Mouse (Mus musculus) CH12F3 (cell line): ENCODE measurements around the gene Ahcyl1.

Experiments
- in situ Hi-C: fragments of 300-500 bp; cut with MboI; formaldehyde crosslinking; loops from 2 replicates; pipeline ENCODE4 v1.14.3; 2020; ENCODE audit warnings: low sequenced_read_pairs

The Ahcyl1 gene

DNA sequence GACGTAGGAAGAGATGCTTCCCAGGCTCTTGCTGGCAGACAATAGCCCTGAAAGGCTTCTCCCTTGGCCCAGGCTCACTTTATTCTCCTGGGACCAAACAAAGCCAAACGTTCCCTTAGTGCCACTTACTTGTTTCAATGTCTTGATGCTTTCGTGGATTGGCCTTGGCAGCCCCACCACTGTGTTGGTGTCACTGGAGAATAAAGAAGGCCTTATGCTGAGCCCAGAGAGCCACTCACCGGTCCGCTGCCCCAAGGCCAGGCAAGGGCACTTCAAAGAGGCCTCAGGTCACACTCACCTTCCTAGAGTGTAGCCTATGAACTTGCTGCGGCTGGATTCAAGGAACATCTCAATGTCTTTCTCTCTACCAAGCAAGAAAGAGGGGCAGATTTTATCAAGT is 76.4 kb downstream of the Ahcyl1 start:
- in situ Hi-C loops: no loop called here

DNA sequence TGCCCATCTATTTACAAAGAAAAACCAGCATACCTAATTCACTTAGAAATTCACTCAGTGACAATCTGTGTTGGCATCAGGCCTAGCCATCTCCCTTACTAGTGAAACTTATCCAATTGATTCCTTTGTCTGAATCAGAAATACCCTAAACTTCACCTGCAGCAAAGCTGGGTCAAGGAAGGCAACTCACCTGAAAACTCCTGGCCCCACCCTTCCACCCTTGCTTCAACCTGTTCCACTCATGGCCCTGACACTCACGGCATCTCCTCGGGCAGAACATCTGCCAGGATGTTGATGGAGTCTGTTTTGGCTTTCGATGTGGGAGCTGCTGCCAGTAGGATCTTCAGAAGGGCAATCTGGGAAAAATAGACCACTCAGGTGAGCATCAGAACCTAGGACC is 78.6 kb downstream of the Ahcyl1 start:
- in situ Hi-C loops: no loop called here
